Mouse (Mus musculus) lung, postnatal 0 days (tissue): ENCODE results near the gene Slc7a14.

Experiments used
- CTCF ChIP-seq: IDR thresholded peaks from 2 replicates; pipeline ENCODE4 v1.5.1; 2016; ENCODE audit warnings: antibody characterized with exemption, mild to moderate bottlenecking
- EP300 ChIP-seq: IDR thresholded peaks from 2 replicates; pipeline ENCODE4 v1.6.1; 2016; ENCODE audit warnings: antibody characterized with exemption, mild to moderate bottlenecking, control low read depth

DNA sequence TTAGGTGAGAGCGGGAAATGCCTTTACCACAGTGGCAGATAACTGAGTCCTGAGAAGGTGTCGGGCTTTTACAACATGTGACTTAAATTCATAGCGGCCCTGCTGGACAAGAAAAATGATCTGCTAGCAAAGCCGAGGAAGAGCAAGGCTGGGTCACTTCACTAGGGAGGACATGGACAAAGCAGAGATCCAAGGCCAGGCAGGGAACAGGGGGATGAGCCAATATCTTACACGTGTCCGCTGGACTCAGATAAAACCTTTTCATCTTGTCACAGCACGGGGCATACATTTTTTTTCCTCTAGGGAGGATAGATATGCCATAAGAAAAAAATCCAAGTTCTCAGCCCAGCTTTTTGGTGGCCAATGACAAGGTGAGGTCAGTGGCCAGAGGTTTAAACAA is 75.8 kb downstream of the Slc7a14 start:
- TF ChIP-seq EP300, result no peak
- no peak for TF ChIP-seq CTCF
